Mouse (Mus musculus) spleen, postnatal 14 days (tissue): Measurements from ENCODE around the gene Sema6d.

ENCODE experiments used
- DNase-seq, 2 experiments: peaks; one replicate each; pipeline ENCODE4 v3.0.0; 2021 to 2022; ENCODE audit warnings: low spot score in 2 of 2

The Sema6d gene

DNA sequence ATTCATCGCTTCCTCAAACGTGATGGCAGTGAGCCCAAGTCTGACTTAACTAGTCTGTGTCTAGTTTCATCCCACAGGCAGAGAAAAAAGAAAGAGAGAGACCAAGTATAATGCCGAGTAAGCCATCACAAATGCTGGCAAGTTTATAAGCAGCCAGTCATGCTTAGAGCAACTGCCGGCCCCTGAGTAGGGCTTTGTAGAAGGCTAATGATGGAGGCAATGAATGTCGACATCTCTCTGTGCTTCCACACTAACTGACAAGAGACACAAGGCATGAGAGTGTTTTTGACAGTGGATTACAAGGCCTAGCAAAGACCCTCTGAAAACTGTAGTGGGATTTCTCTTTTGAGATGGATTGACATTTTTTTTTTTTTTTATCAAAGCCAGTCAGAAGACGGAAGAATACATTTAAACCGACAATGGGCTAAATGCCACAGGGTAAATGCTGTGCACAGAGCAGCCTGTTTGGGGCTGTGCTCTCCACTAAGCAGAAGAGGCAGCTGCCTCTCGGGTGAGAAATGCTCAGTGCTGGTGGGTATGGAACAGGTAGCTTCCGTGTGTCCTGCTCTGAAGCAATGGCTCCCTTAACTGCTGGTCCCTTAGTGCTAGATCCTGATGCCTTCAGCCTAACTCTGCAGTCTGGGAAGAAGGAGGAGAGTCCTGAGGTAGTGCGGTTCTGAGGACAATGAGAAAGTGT is 380.7 kb downstream of the Sema6d start:
- DNase-seq: no peak

DNA sequence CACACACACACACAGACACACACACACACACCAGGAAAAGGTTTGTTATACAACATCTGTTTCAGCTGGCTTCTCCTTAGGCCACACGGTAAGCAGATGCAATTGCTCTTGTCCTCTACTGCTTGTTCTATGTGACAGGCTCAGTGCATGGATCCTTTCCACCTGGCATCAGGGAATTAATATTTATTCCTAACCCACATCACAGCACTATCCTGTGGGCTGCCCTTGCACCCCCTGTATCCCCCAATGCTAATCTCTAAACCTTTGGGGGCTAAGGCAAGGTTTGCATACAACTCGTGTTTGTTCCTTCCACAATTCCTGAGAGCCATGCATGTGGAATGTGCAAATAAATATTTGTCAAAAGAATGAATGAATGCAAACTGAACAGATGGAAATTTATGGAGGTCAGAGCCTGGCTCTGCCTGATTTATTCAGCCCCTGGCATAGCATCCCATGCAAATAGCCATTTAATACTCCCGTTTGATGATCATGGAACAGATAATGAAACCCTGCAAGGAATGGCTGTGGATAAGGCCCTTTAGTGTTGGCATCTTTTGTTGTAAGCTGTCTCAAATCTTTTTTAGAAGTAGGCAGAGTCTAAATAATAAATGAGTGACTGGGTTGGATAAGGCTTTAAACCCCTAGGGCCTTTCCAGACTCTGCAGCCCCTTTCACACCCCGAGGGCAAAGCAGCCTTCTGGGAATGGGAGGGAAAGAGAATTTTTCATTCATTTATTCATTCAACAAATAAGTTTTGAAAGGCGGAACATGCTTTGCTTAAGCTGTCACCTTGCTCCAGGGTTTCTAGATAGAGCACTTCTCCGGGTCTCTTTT is 383.1 kb downstream of the Sema6d start:
- no peak for DNase-seq

- no peak for DNase-seq
Observed at GRCm38 (mm10) chr2:124477904-124478303, 388.1 kb downstream of the Sema6d start.

GRCm38 (mm10) chr2:124478526-124478925 is 388.8 kb downstream of the Sema6d start:
- no peak for DNase-seq

DNA sequence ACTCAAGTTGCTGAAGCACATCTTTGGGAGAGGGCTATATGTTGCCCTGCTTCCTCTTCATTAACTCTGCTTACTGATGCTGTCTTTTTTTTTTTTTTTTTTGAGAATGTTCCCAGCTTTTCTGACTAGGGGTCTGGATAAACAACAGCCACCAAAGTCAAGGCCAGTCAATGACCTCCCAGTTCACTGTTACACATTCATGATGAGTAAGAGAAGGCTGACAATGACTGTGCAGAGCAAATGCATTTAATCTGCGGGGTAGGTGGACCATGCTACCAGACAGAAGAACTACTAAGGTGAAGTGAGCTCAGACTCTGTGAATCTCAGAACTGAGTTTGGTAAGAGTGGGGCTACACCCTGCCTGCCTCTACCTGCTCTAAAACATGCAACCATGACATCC is 396.0 kb downstream of the Sema6d start:
- no peak for DNase-seq

DNA sequence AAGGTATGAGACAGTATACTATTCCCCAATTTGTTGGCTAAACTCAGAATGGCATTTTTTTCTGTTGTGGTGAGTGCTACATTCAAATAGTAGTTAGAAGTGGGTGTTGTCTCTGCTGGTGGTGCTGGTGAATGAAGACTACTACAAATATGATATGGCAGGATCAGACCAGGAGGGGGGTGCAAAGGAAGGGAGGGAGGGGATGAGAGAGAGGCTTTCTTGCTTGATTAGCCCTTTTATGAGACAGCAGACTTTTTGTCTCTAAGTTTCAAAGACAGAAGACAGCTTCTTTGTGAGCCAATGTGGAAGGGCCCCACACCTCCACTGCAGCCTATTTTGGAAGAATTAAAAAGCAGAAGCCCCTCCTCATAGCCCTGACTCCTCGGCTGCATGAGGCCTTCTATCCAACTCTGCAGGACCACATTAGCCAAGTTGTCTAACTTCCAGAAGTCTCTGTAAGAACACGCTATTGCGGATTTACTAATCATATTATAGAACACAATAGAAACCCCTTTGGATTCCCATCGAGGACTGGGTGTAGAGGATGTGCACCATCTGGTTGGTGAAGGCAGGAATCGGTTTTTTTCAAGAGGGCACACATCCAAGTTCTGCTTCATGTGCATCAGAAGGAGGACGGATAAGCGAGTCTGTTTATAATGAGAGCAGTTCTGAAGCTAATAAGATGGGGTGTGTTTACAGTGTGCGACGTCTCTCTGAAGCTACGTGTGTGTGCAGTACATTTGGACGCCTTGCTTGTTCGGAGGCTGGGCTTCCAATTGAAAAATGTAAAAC is 400.4 kb downstream of the Sema6d start:
- no peak for DNase-seq

DNA sequence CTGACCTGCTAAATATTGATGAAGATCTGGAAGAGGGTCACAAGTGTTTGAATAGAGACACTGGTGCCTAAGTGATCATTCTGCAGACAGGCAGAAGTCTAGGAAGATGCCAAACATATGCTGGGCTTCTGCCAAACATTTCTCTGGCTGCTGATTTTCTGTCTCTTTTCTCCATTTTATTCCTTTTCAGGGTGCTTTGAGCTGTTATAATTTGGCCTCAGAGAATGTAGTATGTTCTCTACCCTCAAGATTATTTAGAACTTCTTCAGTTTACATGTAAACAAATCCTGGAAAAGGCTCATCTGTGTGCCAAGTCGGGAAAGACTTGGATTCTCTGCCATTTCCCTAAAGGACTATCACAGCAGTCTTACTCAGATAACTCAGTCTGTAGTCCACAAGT is 406.0 kb downstream of the Sema6d start:
- DNase-seq: no peak

DNA sequence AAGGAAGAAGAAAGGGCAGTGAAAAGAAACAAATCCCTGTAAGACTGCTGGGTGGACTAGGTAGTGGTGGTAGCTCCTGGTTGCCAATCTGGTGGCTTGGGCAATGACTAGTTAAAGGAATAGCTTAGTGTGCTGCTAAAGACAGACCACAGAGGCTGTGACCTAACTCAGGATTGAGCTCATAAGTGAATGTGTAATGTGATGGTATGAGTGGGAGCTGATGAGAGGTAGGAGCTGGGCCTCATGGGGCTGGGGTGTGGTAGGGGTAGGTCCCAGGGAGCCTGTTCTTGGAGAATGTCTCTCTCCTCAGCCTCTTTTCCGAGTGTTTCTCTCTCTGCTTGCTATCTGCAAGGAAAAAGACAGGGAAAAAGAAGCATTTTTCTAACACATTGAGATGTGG is 409.9 kb downstream of the Sema6d start:
- DNase-seq: no peak

- no peak for DNase-seq
Observed at GRCm38 (mm10) chr2:124505784-124506489, 416.2 kb downstream of the Sema6d start.

- no peak for DNase-seq
Observed at GRCm38 (mm10) chr2:124507804-124508203, 418.0 kb downstream of the Sema6d start.

DNA sequence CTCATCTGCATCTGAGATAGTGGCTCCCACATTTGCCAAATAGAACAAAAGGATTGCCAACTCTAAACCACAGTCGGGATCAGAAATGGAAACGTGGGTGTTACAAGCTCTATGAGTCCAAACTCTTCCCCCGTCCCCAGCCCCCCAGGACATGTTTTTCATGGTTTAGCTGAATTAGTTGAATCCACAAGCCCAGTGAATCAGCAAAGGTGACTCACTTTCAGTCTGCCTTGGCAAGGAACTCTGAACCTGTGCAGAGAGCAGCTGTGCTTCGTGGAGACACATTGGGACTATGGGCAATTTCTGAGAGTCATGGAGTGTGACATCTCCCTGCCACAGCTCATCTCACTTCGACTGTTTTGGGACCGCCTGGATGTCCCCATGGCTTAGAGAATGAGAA is 419.7 kb downstream of the Sema6d start:
- no peak for DNase-seq

GRCm38 (mm10) chr2:124511826-124512225 is 422.1 kb downstream of the Sema6d start:
- no peak for DNase-seq

GRCm38 (mm10) chr2:124522426-124522825 is 432.7 kb downstream of the Sema6d start:
- no peak for DNase-seq

- DNase-seq: no peak
Observed at GRCm38 (mm10) chr2:124523667-124524066, 433.9 kb downstream of the Sema6d start.

DNA sequence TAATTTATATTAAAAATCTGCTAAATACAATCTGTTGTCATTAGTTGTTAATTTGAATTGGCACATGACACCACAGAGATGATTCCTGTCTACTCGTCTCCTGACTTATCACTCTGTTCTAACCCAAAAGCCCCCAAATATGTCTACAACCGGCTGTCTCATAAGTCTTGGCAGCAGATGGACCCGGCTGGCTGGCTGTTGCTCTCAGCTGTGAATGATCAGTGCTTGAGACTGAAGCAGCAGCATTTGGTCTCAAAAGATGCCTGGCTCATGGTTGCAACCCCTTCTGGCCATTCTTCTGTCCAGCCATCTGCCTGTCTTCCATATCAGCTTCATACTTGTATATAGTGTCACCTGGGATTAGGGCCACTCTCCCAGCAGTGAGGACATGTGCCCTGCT is 434.4 kb downstream of the Sema6d start:
- DNase-seq: no peak

DNA sequence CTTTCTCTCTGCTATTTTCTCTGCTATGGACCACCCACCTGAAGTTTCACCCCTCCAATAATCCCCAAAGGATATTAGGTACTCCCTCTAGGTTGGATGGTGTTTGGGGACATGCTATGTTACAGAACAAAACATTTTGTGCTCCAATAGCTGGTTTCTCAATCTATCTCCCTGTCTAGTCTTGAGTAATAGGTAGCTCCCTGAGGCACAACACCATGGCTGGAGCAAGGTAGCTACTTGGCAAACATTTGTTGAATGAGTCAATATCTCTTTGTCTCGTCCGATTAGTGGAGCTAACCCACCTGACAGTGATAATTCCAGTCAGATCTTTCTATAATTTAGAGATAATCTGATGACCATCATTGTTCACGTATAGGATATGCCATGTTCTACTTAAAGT is 437.9 kb downstream of the Sema6d start:
- no peak for DNase-seq

DNA sequence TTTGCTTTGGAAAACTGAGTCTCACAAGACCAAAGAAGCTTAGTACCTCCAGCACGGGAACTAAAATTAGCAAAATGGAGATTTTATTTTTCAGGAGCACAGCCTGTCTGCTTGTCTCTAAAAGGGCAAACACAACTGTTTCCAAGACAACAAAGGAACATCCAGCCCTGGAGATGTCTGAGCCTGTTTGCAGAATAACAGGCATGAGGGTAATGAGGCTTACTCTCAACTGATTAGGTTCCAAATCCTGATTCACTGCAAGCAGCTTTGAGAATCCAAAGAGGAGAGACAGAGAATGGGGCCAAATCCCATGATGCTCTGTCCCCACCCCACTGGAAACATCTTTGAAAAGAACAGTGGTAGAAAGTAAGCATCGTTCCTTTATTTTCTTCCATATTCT is 440.7 kb downstream of the Sema6d start:
- DNase-seq: no peak

DNA sequence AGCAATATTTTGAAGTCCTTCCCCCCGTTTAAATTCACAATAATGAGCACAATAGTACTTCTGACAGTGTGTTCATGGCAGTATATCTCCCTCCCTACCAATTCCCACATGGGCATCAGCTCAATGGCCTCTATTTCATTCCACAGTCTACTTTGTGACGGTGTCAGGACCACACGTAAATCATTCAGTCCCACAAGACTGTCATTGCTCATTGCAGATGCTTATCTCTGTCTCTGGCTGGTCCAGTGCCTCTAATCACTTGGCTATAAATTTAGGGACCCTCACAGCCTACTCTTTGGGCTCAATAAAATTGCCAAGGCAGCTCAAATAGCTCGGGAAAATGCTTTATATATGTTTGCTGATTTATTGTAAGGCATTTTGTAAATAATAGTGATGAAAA is 441.3 kb downstream of the Sema6d start:
- DNase-seq: no peak

DNA sequence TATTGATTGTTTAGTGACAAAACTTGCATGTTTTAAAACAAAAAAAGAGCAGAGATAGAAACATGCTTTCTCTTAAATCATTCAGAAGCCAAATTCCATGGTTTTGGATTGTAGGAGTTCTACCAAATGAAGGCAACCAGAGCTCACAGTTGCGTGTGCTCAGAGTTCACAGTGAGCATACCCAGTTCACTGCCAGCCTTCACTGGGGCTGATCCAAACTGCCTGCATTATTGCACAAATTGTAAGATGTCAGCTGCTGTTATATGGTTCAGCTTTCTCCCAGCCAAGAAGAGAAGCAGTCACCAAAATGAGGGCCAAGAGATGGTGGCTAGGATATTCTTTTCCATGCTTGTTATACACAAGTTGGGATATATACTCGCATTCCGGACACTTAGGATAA is 443.1 kb downstream of the Sema6d start:
- DNase-seq: no peak

DNA sequence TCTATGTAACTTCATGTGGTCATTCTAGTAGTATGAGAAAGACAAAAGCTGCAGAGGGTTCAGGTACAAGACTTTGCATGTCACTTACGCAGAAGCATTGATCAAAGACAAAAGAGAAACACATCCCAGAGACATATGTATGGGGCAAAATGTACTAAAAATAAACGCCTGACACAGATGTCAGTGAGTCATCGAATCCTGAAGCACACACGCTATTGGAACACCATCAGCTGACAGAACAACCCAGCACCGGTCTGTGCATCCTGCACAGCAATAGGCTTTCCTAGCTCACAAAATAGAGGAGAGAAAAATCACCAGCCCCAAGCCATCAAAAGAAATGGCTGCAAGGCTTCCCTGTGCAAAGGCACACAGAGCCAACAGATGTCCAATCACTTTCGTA is 443.8 kb downstream of the Sema6d start:
- DNase-seq: no peak

DNA sequence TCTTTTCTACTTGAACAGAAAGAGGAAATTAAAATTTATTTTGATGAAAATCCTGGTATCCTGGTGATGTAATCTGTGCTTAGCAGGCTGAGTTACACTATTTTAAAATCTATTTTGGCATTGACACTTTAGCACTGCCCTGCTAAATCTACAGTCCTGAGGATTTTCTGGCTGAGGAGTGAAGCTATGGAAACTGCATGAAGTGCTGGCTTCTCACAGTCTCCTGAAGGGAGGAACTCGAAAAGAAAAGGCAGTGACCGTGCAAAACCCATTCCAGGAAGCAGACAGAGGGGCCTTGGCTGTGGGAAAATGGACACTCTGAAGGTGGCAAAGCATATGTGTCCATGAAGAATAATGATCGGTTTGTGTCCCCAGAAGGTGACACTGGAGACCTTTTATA is 460.5 kb downstream of the Sema6d start:
- DNase-seq: no peak
